Comparison of ENCODE assay signal across 25 mouse cellular contexts in genomic region chr11:32544041-32544440, GRCm38 (mm10). TPM values are rescaled to one million over a fixed set of nuclear protein-coding genes. Genes with fewer than 3 reads are reported as not detected.
DNase-seq lines count a peak whose midpoint lies in the region; ATAC-seq and TF ChIP-seq lines count a peak whose summit lies in the region.
"Had no signal": no experiment of that assay in that cellular context is flagged by ENCODE, and none has a peak within 500 bp of the region (broad histone marks: within the 10 kb centered on the region; RNA-seq: fewer than 3 reads in every experiment).

No protein-coding gene starts in this region.

- H3K4me2 ChIP-seq in liver, embryonic 13.5 days = peak overlapping the region; percentile 83
- no peak overlapping the region for H3K4me2 ChIP-seq in hindbrain, embryonic 16.5 days (ENCODE audit: low read length)
- H3K4me2 ChIP-seq: hindbrain, embryonic 13.5 days; limb, embryonic 12.5 days; lung, embryonic 14.5 days had no signal

- H3K4me3 ChIP-seq in gastrocnemius, adult 2 months = no peak overlapping the region
- H3K4me3 ChIP-seq in MEL (ENCODE audit: control insufficient read depth in 1 of 2, insufficient read depth in 1 of 2, low read depth in 2 of 2, low read length in 2 of 2) = no peak overlapping the region
- peak overlapping the region; percentile 53; the same call in 1 of the 2 replicates for H3K4me3 ChIP-seq in liver, embryonic 13.5 days (replicated peaks)
- H3K4me3 ChIP-seq in hindbrain, embryonic 16.5 days (ENCODE audit: low read length) = no peak overlapping the region
- H3K4me3 ChIP-seq: embryonic facial prominence, embryonic 10.5 days; hindbrain, embryonic 13.5 days; limb, embryonic 12.5 days had no signal

- intact Hi-C loops in gastrocnemius, adult 2 months (cut with DNase I) = no loop called here

- no peak for DNase-seq in gastrocnemius, adult 2 months
- no peak for DNase-seq in gastrocnemius, postnatal 10 days
- peak; percentile 62 to 65 for DNase-seq in kidney, postnatal 25 days
- no peak for DNase-seq in kidney, adult 18-20 months
- no peak for DNase-seq in MEL (ENCODE audit: low read depth, low spot score)
- no peak for DNase-seq in liver, embryonic 13.5 days
- no peak for DNase-seq in urinary bladder, postnatal 14 days (ENCODE audit: low spot score)
- DNase-seq: adrenal gland, postnatal 25 days; cerebellum, adult 2 months; gastrocnemius, postnatal 25 days; heart, postnatal 10 days; lung, embryonic 14.5 days; right cerebral cortex, postnatal 25 days had no signal

- no peak for TF ChIP-seq CTCF in gastrocnemius, adult 2 months (IDR thresholded peaks at IDR 0.05)
- TF ChIP-seq CTCF in MEL (IDR thresholded peaks at IDR 0.05 in 2 of 3, conservative IDR thresholded peaks at IDR 0.05 in 1 of 3; ENCODE audit: control insufficient read depth in 1 of 3, insufficient read depth in 1 of 3, low read depth in 2 of 3, low read length in 3 of 3, poor library complexity in 1 of 3, severe bottlenecking in 1 of 3) = no peak

- H3K9ac ChIP-seq in MEL (ENCODE audit: control insufficient read depth, low read depth, low read length, poor library complexity, severe bottlenecking) = no peak overlapping the region
- peak overlapping the region; percentile 84 for H3K9ac ChIP-seq in liver, embryonic 13.5 days
- H3K9ac ChIP-seq in hindbrain, embryonic 16.5 days (ENCODE audit: low read depth, low read length) = no peak overlapping the region
- H3K9ac ChIP-seq: hindbrain, embryonic 13.5 days; limb, embryonic 12.5 days; lung, embryonic 14.5 days had no signal

- TF ChIP-seq EP300 in MEL (IDR thresholded peaks at IDR 0.05; ENCODE audit: low read depth in 1 of 2, low read length in 2 of 2) = no peak

- H3K27me3 ChIP-seq in MEL (ENCODE audit: control insufficient read depth in 1 of 2, insufficient read depth in 2 of 2, low read length in 2 of 2) = no peaks in the 10 kb centered on the region
- no peaks in the 10 kb centered on the region for H3K27me3 ChIP-seq in liver, embryonic 13.5 days
- H3K27me3 ChIP-seq in hindbrain, embryonic 16.5 days (replicated peaks; ENCODE audit: control insufficient read depth, insufficient read depth, low read length) = no peaks in the 10 kb centered on the region
- H3K27me3 ChIP-seq: hindbrain, embryonic 13.5 days; limb, embryonic 12.5 days had no signal

- no peaks in the 10 kb centered on the region; the same call in 1 of the 2 replicates for H3K79me2 ChIP-seq in MEL (ENCODE audit: control insufficient read depth, insufficient read depth, low read length, poor library complexity)

- no peak for TF ChIP-seq RAD21 in MEL (IDR thresholded peaks at IDR 0.05; ENCODE audit: low read depth, low read length)

- 74% methylated on average over 6 of the region's 6 CpGs for WGBS in liver, embryonic 13.5 days (ENCODE audit: insufficient replicate concordance)
- WGBS in hindbrain, embryonic 16.5 days = 89% methylated on average over 6 of the region's 6 CpGs

- peak overlapping the region; percentile 48 for H3K27ac ChIP-seq in gastrocnemius, adult 2 months
- peak overlapping the region; percentile 96; the same call in 1 of the 2 replicates for H3K27ac ChIP-seq in MEL (ENCODE audit: control insufficient read depth, low read depth, low read length)
- H3K27ac ChIP-seq in liver, embryonic 13.5 days = peak overlapping the region; percentile 97
- no peak overlapping the region for H3K27ac ChIP-seq in hindbrain, embryonic 16.5 days (ENCODE audit: low read depth, low read length)
- H3K27ac ChIP-seq: embryonic facial prominence, embryonic 10.5 days; hindbrain, embryonic 13.5 days; limb, embryonic 12.5 days; stomach, postnatal 0 days had no signal

- no peaks in the 10 kb centered on the region for H3K9me3 ChIP-seq in MEL (replicated peaks; ENCODE audit: insufficient read depth, low read length)
- no peaks in the 10 kb centered on the region for H3K9me3 ChIP-seq in liver, embryonic 13.5 days (replicated peaks)
- H3K9me3 ChIP-seq in hindbrain, embryonic 16.5 days (ENCODE audit: control insufficient read depth, low read length) = no peaks in the 10 kb centered on the region
- H3K9me3 ChIP-seq: embryonic facial prominence, embryonic 10.5 days; G1E; hindbrain, embryonic 13.5 days; limb, embryonic 12.5 days had no signal

- peaks cover 19 to 34% of the 10 kb centered on the region in 2 experiments for H3K4me1 ChIP-seq in MEL (ENCODE audit: control insufficient read depth in 1 of 2, insufficient read depth in 2 of 2, low read length in 2 of 2)
- peaks cover 72% of the 10 kb centered on the region for H3K4me1 ChIP-seq in liver, embryonic 13.5 days (replicated peaks)
- peaks cover 6% of the 10 kb centered on the region; the same call in 1 of the 2 replicates for H3K4me1 ChIP-seq in hindbrain, embryonic 16.5 days (ENCODE audit: control insufficient read depth, insufficient read depth, low read depth, low read length)

- no peak for TF ChIP-seq POLR2A in MEL (IDR thresholded peaks at IDR 0.05; ENCODE audit: control insufficient read depth in 1 of 2, insufficient read depth in 1 of 2, low read depth in 1 of 2, low read length in 2 of 2, poor library complexity in 1 of 2)

- H3K36me3 ChIP-seq in MEL (ENCODE audit: control insufficient read depth in 1 of 2, insufficient read depth in 2 of 2, low read length in 2 of 2) = peaks cover 0 to 29% of the 10 kb centered on the region in 2 experiments; a peak in 2 of 4 replicates
- 0 out of 2 replicates have a peak, but pooled peaks cover 11% of the 10 kb centered on the region for H3K36me3 ChIP-seq in liver, embryonic 13.5 days
- no peaks in the 10 kb centered on the region for H3K36me3 ChIP-seq in hindbrain, embryonic 16.5 days (ENCODE audit: control insufficient read depth, insufficient read depth, low read length)
- H3K36me3 ChIP-seq: embryonic facial prominence, embryonic 10.5 days; hindbrain, embryonic 13.5 days; limb, embryonic 12.5 days had no signal

- no peak for ATAC-seq in liver, embryonic 13.5 days (ENCODE audit: low read depth)
- ATAC-seq in hindbrain, embryonic 16.5 days = no peak
- ATAC-seq: forebrain, embryonic 14.5 days; intestine, postnatal 0 days; midbrain, embryonic 16.5 days had no signal

TF ChIP-seq in MEL, 35 proteins besides CTCF, POLR2A, EP300 and RAD21:
- TF ChIP-seq JUND (IDR thresholded peaks at IDR 0.05; ENCODE audit: low read depth, low read length) = no peak
- TF ChIP-seq NRF1 (IDR thresholded peaks at IDR 0.05; ENCODE audit: insufficient read depth, low read depth, low read length, poor library complexity, severe bottlenecking) = no peak
- TF ChIP-seq MXI1 (IDR thresholded peaks at IDR 0.05; ENCODE audit: low read depth, low read length) = no peak
- no peak for TF ChIP-seq E2F4 (IDR thresholded peaks at IDR 0.05; ENCODE audit: borderline replicate concordance, low read depth, low read length)
- TF ChIP-seq MYC (IDR thresholded peaks at IDR 0.05; ENCODE audit: low read depth, low read length) = no peak
- no peak for TF ChIP-seq BHLHE40 (IDR thresholded peaks at IDR 0.05; ENCODE audit: borderline replicate concordance, low read depth, low read length)
- no peak for TF ChIP-seq TCF12 (IDR thresholded peaks at IDR 0.05; ENCODE audit: low read depth, low read length)
- no peak for TF ChIP-seq GABPA (IDR thresholded peaks at IDR 0.05; ENCODE audit: low read depth, low read length)
- no peak for TF ChIP-seq RCOR1 (IDR thresholded peaks at IDR 0.05; ENCODE audit: low read depth, low read length)
TF ChIP-seq in MEL: peak in this region for 0.

RNA-seq across cellular contexts. Expression of gene Stk10, which starts 10.9 kb away (rescaled TPM):
- total RNA-seq in gastrocnemius, adult 2 months (2021) = 1 to 10 TPM; 1.9 to 3.8 TPM
- 1 to 10 TPM; 5.3 to 8.5 TPM for total RNA-seq in gastrocnemius, postnatal 10 days (2021)
- 10.8 and 11.4 TPM in 2 replicates for total RNA-seq in MEL (2012; rRNA removed)
- polyA plus RNA-seq in MEL (2012; ENCODE audit: insufficient read depth in 1 of 2, insufficient read length in 2 of 2, low read depth in 1 of 2, low replicate concordance in 2 of 2, missing spikeins in 1 of 2) = 10 to 100 TPM in 1 of 2 experiments, not detected in 1; 14.4 TPM
- polyA plus RNA-seq in liver, embryonic 13.5 days (2015; fragmentation: Nextera tagmentation; extraction: Ambion mirVana) = 3.0 and 4.5 TPM in 2 replicates
- 2.4 and 2.5 TPM in 2 replicates for polyA plus RNA-seq in hindbrain, embryonic 16.5 days (2015; fragmentation: Nextera tagmentation; extraction: Ambion mirVana)

RNA-seq across cellular contexts. Expression of gene Efcab9, which starts 12.2 kb away (rescaled TPM):
- total RNA-seq in gastrocnemius, adult 2 months (2021) = 1 to 10 TPM; 1.0 to 2.0 TPM
- total RNA-seq in gastrocnemius, postnatal 10 days (2021) = under 1 TPM in 1 of 2 experiments, not detected in 1; 0.66 TPM
- 0.77 and 0.82 TPM in 2 replicates for total RNA-seq in MEL (2012; rRNA removed)
- 1 to 10 TPM in 1 of 2 experiments, not detected in 1; 1.3 TPM for polyA plus RNA-seq in MEL (2012; ENCODE audit: insufficient read depth in 1 of 2, insufficient read length in 2 of 2, low read depth in 1 of 2, low replicate concordance in 2 of 2, missing spikeins in 1 of 2)
- polyA plus RNA-seq in liver, embryonic 13.5 days (2015; fragmentation: Nextera tagmentation; extraction: Ambion mirVana) = 0.46 and 0.74 TPM in 2 replicates
- 0.54 TPM in 1 of 2 replicates, not detected in the other for polyA plus RNA-seq in hindbrain, embryonic 16.5 days (2015; fragmentation: Nextera tagmentation; extraction: Ambion mirVana)
- total RNA-seq: common myeloid progenitor, adult 5-6 weeks; left cerebral cortex, postnatal 10 days had no signal
- polyA plus RNA-seq: embryonic facial prominence, embryonic 10.5 days; forebrain, embryonic 14.5 days; G1E; hindbrain, embryonic 13.5 days; large intestine, adult 2 months; midbrain, embryonic 16.5 days had no signal

Comparison
In these comparisons a context has a peak if more than half of its experiments do, and no peak if none do; other contexts are left out.
1. DNase-seq: peak in kidney, postnatal 25 days (2 of 2); none in gastrocnemius, adult 2 months (single experiment), gastrocnemius, postnatal 10 days (single experiment), kidney, adult 18-20 months (single experiment), MEL (single experiment), liver, embryonic 13.5 days (single experiment) and urinary bladder, postnatal 14 days (single experiment).